Mouse (Mus musculus): ENCODE measurements around the gene Hykk. TPM values are rescaled to one million over a fixed set of nuclear protein-coding genes. Genes with fewer than 3 reads are reported as not detected.
A peak's percentile ranks its signal among the peaks of the same experiment; 100 is the strongest.
"Not testable (repeated sequence)": the region's sequence is repeated elsewhere in the genome, so short reads cannot be mapped to it uniquely, and the experiment has no call there.

Hykk gene
- polyA plus RNA-seq, 2 experiments, result 0.76 to 1.8 TPM

DNA sequence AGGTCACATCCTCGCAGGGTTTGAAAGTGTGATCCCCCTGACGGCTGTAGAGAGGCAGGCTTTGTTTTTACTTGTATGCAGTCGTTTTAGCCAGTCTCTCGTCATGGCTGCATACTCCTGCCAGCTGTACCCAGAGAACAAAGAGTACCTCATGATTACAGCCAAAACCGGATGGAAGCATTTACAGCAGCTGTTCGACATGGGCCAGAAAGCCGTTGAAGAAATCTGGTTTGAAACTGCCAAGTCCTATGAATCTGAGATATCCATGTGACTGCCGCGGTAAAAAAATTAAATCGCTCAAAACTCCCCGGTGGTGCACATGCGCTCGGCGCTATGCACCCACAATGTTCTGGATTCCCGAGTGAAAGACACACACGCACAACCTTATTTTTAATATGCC lies 29.2 kb downstream of the Hykk start:
- WGBS (ENCODE audit: insufficient replicate concordance), result 68% methylated on average over 16 of the region's 16 CpGs
- H3K9me3 ChIP-seq (ENCODE audit: control insufficient read depth, low read length), result no peaks in the 10 kb centered on the region
- H3K27ac ChIP-seq, result no peak overlapping the region
- TF ChIP-seq CTCF (IDR thresholded peaks at IDR 0.05; ENCODE audit: low read depth) (no peak), EP300 (IDR thresholded peaks at IDR 0.05; ENCODE audit: low read depth) (no peak)
- H3K27me3 ChIP-seq (ENCODE audit: control insufficient read depth, insufficient read depth, low read length), result no peaks in the 10 kb centered on the region
- DNase-seq (ENCODE audit: low read depth in 3 of 3, low spot score in 3 of 3) (no peak), ATAC-seq (ENCODE audit: insufficient read depth) (no peak)
- no peaks in the 10 kb centered on the region for H3K36me3 ChIP-seq (replicated peaks; ENCODE audit: control insufficient read depth, insufficient read depth, low read depth)
- H3K4me2 ChIP-seq (ENCODE audit: low read depth), result no peak overlapping the region
- H3K9ac ChIP-seq (replicated peaks), result no peak overlapping the region
- no peak overlapping the region for H3K4me3 ChIP-seq (ENCODE audit: insufficient read depth in 1 of 2, low read depth in 2 of 2, low read length in 2 of 2)
- H3K4me1 ChIP-seq (replicated peaks; ENCODE audit: control insufficient read depth in 2 of 2, insufficient read depth in 2 of 2, low read length in 1 of 2), result no peaks in the 10 kb centered on the region; a peak in 3 of 4 replicates

DNA sequence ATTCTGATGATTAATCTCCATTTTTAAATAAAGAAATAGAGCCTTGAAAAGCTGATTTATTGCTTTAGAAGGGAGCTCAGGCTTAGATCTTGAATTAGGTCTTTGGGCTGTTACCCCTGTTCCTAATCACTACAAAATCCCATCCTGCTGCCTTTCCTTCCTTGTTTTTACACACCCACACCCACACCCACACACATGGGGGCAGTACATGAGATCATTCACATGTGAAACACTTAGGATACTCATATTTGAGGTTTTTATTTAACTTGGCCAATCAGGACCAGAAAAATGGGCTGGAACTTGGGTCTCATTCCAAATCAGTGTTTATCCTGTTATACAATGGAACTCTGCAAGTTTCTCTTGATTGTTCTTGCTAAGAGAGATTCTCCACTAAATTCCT lies 32.4 kb downstream of the Hykk start:
- Histone ChIP-seq H3K9me3 (ENCODE audit: control insufficient read depth, low read length) (no peaks in the 10 kb centered on the region), H3K27ac (no peak overlapping the region), H3K27me3 (ENCODE audit: control insufficient read depth, insufficient read depth, low read length) (no peaks in the 10 kb centered on the region), H3K4me1 (replicated peaks; ENCODE audit: control insufficient read depth in 2 of 2, insufficient read depth in 2 of 2, low read length in 1 of 2) (peaks cover 7 to 16% of the 10 kb centered on the region in 2 experiments), H3K36me3 (replicated peaks; ENCODE audit: control insufficient read depth, insufficient read depth, low read depth) (peaks cover 3% of the 10 kb centered on the region), H3K4me3 (ENCODE audit: insufficient read depth in 1 of 2, low read depth in 2 of 2, low read length in 2 of 2) (no peak overlapping the region), H3K4me2 (ENCODE audit: low read depth) (no peak overlapping the region), H3K9ac (replicated peaks) (no peak overlapping the region)
- no peak for ATAC-seq (ENCODE audit: insufficient read depth)
- TF ChIP-seq EP300 (IDR thresholded peaks at IDR 0.05; ENCODE audit: low read depth) (no peak), CTCF (IDR thresholded peaks at IDR 0.05; ENCODE audit: low read depth) (no peak)
- DNase-seq (ENCODE audit: low read depth in 3 of 3, low spot score in 3 of 3), result no peak

GRCm38 (mm10) chr9:54950162-54950561 lies 33.1 kb downstream of the Hykk start:
- DNase-seq (ENCODE audit: low read depth in 3 of 3, low spot score in 3 of 3); H3K27ac ChIP-seq; H3K9me3 ChIP-seq (ENCODE audit: control insufficient read depth, low read length); H3K36me3 ChIP-seq (replicated peaks; ENCODE audit: control insufficient read depth, insufficient read depth, low read depth); H3K9ac ChIP-seq (replicated peaks); H3K27me3 ChIP-seq (ENCODE audit: control insufficient read depth, insufficient read depth, low read length): not testable (repeated sequence)
- peak overlapping the region; percentile 70 to 94 for H3K4me3 ChIP-seq (ENCODE audit: insufficient read depth in 1 of 2, low read depth in 2 of 2, low read length in 2 of 2)
- H3K4me2 ChIP-seq (ENCODE audit: low read depth), result peak overlapping the region; percentile 92
- peak; percentile 27; the same call in 1 of the 2 replicates for ATAC-seq (ENCODE audit: insufficient read depth)
- peaks cover 7 to 16% of the 10 kb centered on the region in 2 experiments for H3K4me1 ChIP-seq (replicated peaks; ENCODE audit: control insufficient read depth in 2 of 2, insufficient read depth in 2 of 2, low read length in 1 of 2)
- WGBS (ENCODE audit: insufficient replicate concordance), result 31% methylated on average over 8 of the region's 8 CpGs

GRCm38 (mm10) chr9:54950575-54951321 lies 33.7 kb downstream of the Hykk start, which contains the start of the genes Psma4 and AY074887:
Psma4 (plus strand) TSS chr9:54950790.
AY074887 (minus strand) TSS chr9:54950998.
- ATAC-seq (ENCODE audit: insufficient read depth) (peak; percentile 99), DNase-seq (ENCODE audit: low read depth in 3 of 3, low spot score in 3 of 3) (peak; percentile 79 to 86 (median 80))
- Histone ChIP-seq H3K4me3 (ENCODE audit: insufficient read depth in 1 of 2, low read depth in 2 of 2, low read length in 2 of 2) (peak within 1 kb of the TSS; percentile 70 to 94), H3K9me3 (ENCODE audit: control insufficient read depth, low read length) (no peaks in the 10 kb centered on the region), H3K27me3 (ENCODE audit: control insufficient read depth, insufficient read depth, low read length) (no peaks in the 10 kb centered on the region), H3K4me1 (replicated peaks; ENCODE audit: control insufficient read depth in 2 of 2, insufficient read depth in 2 of 2, low read length in 1 of 2) (peaks cover 7 to 21% of the 10 kb centered on the region in 2 experiments), H3K27ac (peak within 1 kb of the TSS; percentile 29), H3K4me2 (ENCODE audit: low read depth) (peak within 1 kb of the TSS; percentile 92), H3K9ac (replicated peaks) (peak within 1 kb of the TSS; percentile 77), H3K36me3 (replicated peaks; ENCODE audit: control insufficient read depth, insufficient read depth, low read depth) (peaks cover 14% of the 10 kb centered on the region)
- WGBS (ENCODE audit: insufficient replicate concordance), result 2% methylated on average over 53 of the region's 65 CpGs
- TF ChIP-seq CTCF (IDR thresholded peaks at IDR 0.05; ENCODE audit: low read depth), result no peak
- TF ChIP-seq EP300 (IDR thresholded peaks at IDR 0.05; ENCODE audit: low read depth), result no peak

GRCm38 (mm10) chr9:54961059-54961458 lies 44.0 kb downstream of the Hykk start:
- 76% methylated on average over 4 of the region's 4 CpGs for WGBS (ENCODE audit: insufficient replicate concordance)
- ATAC-seq (ENCODE audit: insufficient read depth) (no peak), DNase-seq (ENCODE audit: low read depth in 3 of 3, low spot score in 3 of 3) (no peak)
- no peak for TF ChIP-seq EP300 (IDR thresholded peaks at IDR 0.05; ENCODE audit: low read depth)
- TF ChIP-seq CTCF (IDR thresholded peaks at IDR 0.05; ENCODE audit: low read depth), result no peak
- no peak overlapping the region for H3K4me3 ChIP-seq (ENCODE audit: insufficient read depth in 1 of 2, low read depth in 2 of 2, low read length in 2 of 2)
- H3K27ac ChIP-seq, result no peak overlapping the region
- no peaks in the 10 kb centered on the region for H3K27me3 ChIP-seq (ENCODE audit: control insufficient read depth, insufficient read depth, low read length)
- no peak overlapping the region for H3K4me2 ChIP-seq (ENCODE audit: low read depth)
- H3K9ac ChIP-seq (replicated peaks), result no peak overlapping the region
- H3K36me3 ChIP-seq (replicated peaks; ENCODE audit: control insufficient read depth, insufficient read depth, low read depth), result peaks cover 18% of the 10 kb centered on the region
- no peaks in the 10 kb centered on the region for H3K9me3 ChIP-seq (ENCODE audit: control insufficient read depth, low read length)
- H3K4me1 ChIP-seq (replicated peaks; ENCODE audit: control insufficient read depth in 2 of 2, insufficient read depth in 2 of 2, low read length in 1 of 2), result no peaks in the 10 kb centered on the region

Measured in liver, embryonic 14.5 days (tissue).